Mouse (Mus musculus): ENCODE measurements around the gene Tmem222.

Gene Tmem222

DNA sequence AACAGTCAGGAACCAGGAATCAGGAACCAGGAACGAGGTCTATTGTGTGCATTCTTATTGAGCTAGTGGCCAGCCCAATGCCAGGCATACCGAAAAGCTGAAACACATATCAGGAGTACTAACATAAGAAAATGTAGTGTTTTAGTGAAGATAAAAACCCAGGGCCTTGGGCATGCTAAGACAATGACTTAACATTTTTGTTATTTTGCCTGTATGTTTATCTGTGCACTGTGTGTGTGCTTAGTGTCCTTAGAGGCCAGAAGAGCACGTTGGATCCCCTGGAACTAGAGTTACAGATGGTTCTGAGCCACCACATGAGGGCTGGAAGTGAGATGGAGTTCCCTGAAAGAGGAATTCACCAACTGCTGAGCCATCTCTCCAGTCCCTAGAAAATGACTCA lies 7.7 kb upstream of the Tmem222 start:
- DNase-seq (ENCODE audit: low read depth), result no peak

DNA sequence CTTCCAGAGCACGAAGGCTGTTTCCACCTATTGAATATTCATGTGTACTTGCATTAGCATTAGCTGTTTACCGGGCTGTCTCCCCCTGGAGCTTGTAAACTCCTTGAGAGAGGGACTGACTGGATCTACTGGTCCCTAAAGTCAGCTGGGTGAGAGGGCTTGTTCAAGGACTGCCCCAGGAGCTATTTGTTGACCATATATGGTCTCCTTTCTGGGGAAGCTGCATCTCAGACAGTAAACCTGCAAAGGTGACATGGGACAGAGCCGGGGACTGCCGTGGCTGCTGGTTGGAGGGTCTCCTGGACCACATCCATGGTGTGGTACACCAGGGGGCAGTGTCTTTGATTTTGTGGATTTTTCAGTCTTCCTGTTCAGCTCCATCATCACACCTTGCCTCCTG lies 5.1 kb upstream of the Tmem222 start:
- no peak for DNase-seq (ENCODE audit: low read depth)

DNA sequence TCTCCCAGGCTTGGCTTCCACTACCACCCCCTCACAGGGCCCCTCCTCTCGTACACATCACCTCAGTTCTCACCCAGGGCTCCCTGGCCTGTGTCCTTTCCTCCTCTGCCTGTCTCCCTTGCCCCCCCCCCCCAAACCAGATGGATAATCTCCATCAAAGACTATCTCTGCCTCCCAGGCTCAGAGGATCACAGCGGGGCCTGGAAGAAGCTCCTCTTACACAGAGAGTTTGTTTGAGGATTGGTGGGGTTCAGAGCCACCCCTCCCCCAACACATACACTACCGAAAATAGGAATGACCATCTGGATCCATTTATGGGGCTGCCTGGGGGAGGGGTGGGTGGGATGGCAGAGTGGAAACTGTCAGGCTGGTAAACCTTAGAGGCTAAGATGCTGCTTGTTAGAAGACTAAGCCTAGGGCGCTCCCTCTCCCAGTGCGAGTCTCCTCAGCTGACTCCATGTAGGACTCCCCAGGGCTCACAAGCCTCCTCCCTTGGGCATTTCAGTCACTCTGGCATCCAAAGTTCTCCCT lies 4.4 kb upstream of the Tmem222 start:
- no peak for DNase-seq (ENCODE audit: low read depth)

DNA sequence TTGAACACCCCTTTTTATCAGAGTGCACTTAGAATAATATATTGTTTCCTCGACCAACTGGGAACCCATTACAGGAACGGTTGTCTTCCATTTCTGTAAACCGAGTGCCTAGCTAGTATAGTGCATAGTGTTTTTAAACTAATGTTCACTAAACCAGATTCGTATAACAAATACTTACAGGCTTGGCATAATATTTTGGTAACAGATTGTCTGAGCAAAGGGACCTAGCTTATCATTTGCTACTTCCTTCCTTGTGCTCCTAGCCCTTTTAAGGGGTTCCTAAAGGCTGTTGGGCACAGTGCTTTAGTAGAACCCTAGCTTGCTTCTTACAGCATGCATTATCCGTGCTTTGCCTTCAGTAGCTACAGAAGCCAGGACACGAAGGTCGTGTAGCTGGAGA lies 3.9 kb upstream of the Tmem222 start:
- DNase-seq (ENCODE audit: low read depth), result no peak

DNA sequence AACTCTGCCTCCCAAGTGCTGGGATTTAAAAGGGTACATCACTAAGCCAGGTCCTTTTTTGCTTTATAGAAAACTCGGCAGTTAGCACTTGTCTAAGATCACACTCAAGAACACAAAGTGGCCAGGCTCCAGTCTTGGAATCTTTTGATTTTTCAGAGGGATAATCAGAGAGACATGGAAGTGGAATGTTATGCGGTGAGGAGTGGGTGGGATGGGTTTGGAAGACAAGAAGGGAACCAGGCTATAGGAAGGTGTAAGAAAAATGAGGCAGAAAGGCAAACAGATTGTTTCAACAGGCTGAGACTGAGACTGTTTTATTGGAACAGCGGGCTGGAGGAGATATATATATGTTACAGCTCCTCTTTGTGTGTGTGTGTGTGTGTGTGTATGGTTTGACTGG lies 890 bp upstream of the Tmem222 start:
- no peak for DNase-seq (ENCODE audit: low read depth)

DNA sequence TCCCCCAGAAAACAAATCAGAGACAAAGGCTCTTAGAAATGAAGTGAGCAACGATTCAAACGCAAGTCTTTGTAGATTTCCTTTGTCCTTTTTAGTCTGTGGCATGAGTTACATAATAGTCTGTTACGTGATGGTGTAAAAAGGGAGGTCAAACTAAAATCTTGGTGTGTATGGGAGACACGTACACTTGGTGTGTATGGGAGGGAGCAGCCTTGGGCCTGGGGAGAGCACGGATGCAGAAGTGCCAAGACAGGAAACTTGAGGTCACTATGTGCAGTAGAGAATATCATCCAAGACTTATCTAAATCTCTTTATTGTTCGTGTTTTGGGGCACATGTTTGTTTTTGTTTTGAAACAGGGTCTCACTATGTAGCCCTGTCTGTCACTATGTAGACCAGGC lies 475 bp upstream of the Tmem222 start:
- DNase-seq (ENCODE audit: low read depth), result no peak

DNA sequence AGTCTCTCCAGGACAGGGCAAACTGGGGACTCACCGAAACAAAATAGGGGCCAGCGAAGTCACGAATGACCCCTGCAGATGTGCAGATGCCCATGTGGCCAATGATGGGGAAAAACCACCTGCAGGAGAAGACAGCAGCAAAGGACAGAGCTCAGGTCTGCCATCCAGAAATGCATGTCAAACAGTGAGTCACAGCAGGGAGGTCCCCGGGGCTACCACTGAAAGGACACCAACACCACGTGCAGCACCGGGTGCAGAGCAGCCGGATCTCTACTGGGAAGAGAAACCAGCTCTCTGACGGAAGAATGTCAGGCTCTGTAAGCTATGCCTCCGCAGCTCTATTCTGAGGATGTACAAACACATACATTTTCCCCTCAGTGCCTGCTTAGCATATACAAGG lies 6.7 kb downstream of the Tmem222 start:
- DNase-seq (ENCODE audit: low read depth), result no peak

DNA sequence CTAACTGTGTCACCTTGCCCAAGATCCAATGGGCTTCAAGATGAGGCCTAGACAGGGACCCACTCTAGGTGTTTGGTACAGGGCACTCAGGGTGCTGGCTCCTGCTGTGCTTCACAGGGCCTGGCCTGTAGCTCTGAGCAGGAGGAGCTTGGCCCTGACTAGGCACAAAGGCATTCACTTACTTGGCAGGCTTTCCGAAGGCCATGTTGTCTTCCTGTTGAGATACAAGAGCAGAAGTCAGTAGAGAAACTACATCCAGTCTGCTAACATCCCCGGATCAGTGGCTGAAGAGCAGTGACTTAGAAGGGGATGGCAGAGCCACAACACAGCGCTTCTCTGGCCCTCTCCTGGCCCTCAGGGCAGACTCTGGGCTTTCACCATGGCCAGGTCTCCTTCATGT lies 8.0 kb downstream of the Tmem222 start:
- DNase-seq (ENCODE audit: low read depth), result no peak

DNA sequence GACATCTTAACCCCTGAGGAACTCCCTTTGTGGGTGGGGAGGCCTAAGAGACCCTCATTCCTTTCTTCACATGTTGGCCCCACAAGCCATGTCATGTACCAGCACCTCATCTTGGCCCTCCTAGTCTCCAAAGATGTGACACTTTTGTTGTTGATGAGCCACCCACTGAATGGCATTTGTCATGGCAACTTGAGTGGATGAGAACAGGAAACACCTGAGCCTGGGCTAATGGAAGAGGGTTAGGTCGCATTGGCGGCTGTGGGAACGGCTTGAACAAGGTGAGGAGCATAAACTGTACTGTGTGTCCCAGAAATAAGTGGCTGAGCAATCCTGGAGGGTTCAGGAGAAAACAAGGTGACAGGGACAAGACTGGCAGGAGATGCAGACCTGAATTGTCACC lies 8.7 kb downstream of the Tmem222 start:
- DNase-seq (ENCODE audit: low read depth), result no peak

DNA sequence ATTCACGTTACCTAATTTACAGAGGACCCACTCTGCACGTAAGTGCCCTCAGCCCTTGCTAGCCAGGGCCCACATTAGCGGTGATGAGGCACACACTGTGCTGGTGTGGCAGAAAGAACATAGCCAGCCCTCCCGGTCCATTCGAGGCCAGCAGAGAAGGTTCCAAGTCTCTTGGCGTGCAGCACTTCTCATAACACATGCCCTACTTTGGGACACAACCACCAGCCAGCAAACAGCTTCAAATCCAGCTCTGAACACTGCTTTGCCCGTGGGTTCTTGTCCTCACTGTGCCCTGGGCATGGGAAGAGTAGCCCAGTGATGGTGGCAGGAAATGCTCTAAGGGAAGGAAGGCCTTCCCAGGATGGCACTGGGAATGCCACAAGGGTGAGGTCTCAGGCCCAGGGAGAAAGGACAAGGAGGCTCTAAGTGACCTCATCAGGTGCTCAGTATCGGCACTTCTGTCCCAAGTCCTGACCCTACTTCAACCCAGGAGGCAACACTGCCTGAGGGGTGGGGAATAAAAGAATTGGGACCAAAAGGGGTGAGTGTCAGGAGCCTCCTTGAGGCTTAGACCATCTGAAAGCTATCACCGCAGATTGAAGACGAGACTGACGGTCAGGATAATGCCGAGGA lies 11.2 kb downstream of the Tmem222 start:
- DNase-seq (ENCODE audit: low read depth), result no peak

DNA sequence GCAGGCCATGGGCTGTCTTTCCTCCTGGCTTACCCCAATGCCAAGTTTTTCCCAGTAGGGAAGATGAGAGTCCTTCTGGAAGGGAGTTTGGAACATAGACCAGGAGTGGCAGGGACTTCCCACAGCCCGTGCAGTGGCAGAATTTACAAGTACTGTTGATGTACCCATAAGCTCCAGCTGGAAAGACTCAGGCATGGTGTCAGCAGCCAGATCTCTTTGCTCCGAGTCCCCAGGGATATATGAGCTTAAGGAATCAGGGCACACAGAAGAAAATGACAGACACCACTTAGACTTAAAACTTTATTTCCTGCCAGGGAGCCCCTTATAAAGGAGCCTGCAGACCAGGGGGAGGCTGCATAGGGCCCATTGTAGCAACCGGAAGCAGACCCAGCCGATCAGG lies 11.8 kb downstream of the Tmem222 start:
- DNase-seq (ENCODE audit: low read depth), result no peak

DNA sequence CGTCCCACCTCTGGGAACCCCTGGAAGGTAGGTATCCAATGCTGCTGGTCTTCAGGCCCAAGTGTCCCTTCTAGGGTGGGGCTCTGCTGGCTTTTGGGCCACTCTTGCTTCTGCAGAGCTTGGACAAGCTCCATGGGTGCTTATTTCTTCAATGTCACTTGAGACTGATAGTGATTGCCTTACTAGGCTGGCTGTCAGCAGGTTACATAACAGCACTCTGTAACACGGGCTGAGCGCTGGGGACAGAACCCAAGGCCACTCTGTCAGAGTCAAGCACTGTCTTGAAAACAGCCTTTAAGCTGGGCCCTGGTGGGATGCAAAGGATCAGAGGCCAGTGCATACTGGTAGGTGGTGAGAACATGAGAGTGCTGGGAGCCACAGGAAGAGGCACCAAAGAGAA lies 12.3 kb downstream of the Tmem222 start:
- DNase-seq (ENCODE audit: low read depth), result no peak

DNA sequence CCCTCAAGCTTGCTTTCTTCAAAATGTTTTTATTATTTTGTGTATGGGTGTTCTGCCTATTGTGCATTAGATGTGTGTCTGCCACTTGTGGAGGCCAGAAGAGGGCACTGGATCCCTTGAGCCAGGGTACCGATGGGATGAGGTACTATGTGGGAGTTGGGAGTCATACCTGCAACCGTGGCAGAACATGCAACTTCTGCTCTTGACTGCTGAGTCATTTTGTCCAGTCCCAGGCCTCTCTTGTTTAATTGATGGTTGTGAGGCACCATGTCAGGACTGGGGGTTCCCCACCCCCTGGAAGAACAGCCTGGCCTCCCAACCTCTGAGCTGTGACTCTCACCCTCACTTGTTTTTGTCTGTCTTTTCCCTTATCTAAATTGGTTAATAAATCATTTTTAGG lies 13.0 kb downstream of the Tmem222 start:
- DNase-seq (ENCODE audit: low read depth), result no peak

DNA sequence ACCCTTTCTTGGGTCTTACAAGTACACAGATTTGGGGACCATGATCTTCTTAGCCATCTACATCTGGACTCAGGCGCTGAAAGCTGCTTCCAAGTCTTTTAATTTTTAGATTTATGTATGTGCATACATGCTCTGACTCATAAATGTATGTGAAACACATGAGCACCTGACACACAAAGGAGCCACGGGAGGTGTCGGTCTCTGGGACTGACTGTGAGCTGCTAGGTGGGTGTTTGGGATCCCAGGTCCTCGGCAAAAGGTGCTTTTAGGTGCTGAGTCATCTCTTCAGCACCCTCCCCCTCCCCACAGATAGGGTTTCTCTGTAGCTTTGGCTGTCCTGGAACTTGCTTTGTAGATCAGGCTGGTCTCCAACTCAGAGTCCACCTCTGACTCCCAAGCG lies 13.8 kb downstream of the Tmem222 start:
- DNase-seq (ENCODE audit: low read depth), result no peak

DNA sequence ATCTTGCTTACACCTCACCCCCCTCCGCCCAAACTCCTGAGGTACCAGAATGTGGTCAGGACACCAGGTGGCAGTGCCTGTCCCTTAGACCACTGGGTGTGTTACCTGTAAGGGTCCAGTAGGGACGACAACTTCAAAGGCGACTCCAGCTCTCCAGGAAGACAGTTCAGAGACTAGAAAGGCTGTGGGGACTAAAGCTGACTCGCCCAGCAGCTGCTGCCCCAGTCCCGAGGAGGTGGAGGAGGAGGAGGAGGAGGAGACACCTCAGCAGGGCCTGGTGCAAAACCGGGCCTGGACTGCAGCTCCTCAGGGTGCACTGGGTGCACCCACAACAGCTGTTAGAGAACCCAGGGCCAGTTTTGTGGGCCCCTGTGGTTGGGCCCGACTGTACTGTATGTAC lies 14.7 kb downstream of the Tmem222 start, which contains the start of gene Sytl1:
Sytl1 (minus strand) TSS at position 232 of the 400 bp plus-strand sequence.
- DNase-seq (ENCODE audit: low read depth), result peak; percentile 46

DNA sequence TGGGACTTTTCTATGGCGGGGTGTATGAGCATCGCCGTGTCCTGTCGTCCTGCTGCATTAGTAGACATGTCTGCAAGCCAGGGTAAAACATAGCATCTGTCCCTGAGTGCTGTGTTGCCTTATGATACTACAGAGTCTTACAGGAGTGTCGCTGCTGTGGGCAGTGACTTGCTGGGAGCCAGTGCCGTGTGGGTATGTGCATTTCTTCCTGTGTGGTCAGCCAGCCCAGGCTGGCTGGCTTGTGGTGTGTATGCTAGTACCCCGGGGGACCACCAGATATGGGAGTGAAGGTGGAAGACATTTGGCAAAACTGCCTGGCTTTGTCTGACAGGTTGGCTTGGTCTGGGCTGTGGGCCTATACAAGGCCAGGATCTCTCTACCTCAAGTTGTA lies 15.2 kb downstream of the Tmem222 start:
- peak; percentile 82 for DNase-seq (ENCODE audit: low read depth)

DNA sequence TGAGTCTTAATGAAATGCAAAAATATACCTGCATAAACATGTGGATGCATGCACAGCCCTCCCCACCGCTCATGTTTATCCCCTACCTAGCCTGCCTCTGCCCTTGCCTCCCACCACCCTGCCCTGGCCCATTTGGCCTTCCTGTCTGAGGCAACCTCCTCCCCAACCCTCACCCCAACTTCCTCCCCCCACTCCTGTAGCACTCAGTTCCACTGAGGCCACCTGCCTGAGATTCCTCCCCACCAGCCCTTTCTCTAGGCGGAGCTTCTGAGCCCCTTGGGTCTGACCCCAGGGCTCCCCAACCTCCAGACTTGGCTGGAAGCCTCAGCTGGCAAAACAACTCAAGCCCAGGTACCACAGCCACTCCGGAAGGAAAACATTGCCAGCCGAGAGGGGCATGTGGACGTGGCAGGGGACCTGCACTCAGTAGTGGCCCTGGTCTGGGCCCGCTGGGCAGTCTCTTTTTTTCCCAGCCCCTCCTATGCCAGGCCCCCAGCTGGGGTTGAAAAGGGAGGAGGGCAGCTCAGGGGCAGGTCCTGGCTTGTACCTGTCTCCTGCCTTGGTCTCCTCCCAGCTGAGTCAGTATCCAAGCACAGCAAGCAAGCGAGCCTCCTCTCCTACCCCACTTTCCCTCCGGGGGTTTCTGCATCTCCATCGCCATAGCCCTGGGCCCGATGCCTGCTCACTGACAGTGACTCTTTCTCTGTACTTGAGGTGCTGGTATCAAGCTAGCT lies 15.8 kb downstream of the Tmem222 start:
- peak; percentile 44 for DNase-seq (ENCODE audit: low read depth)

DNA sequence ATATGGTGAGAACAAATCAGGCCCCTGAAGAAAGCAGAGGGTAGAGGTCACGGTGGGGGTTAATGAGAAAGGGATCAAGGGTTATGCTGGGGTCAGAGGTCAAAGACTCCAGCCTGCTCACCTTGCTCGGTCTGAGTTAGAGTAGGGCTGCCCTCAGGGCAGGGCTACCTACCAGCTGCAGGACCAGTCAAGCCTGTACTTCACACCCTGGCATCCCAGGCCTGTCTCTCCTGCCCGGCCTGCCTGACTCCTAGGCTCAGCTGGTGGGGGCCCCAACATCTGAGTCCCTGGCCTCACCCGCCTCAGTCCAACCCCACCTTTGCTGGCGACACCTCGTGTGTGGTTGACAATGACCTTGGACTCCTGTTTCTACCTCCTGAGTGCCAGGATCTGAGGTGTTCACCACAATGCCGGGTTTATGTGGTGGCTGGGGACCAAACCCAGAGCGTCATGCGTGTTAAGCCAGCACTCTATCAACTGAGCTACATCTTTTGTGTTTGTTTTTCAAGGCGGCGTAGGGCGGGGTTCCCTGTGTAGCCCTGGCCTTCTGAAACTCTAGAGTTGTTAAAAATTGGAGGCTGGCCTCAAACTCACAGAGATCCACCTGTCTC lies 19.7 kb downstream of the Tmem222 start:
- DNase-seq (ENCODE audit: low read depth), result no peak

DNA sequence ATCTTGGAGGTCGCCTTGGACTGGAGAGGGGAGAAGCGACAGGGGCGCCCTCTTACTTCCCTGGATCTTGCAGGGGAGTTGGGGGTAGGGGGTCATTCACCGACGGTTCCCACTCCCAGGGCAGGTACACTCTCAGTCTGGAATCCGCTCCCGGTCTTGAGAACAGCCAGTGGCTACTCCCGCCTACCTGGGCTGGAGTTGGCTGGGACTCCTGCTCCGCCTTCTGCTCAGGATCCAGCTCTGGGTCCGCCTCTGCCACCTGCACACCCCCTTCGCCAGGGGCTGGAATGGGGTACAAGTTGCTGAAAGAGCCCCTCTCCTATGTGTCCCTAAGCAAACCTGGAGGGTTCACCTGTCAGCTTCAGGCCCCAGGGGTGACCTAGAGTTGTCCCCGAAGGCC lies 20.4 kb downstream of the Tmem222 start:
- no peak for DNase-seq (ENCODE audit: low read depth)

DNA sequence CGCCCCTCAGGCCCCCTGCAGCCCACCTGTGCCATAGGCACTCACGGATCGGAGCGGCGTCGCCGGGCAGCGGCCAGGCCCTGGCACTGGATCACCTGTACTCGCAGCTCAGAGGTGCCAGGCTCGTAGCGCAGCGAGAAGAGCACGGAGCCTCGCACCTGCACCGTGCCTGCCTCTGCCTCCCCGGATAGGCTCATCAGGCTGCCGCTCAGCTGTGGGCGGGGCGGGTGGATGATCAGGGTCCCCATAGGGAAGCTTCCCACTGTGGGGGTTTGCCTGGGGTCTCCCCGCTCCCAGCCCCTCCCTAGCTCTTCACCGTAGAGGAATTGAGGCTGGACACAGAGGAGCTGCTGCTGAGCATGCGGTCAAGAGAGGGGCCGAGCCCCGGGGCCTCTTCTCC lies 20.8 kb downstream of the Tmem222 start:
- DNase-seq (ENCODE audit: low read depth), result no peak

DNA sequence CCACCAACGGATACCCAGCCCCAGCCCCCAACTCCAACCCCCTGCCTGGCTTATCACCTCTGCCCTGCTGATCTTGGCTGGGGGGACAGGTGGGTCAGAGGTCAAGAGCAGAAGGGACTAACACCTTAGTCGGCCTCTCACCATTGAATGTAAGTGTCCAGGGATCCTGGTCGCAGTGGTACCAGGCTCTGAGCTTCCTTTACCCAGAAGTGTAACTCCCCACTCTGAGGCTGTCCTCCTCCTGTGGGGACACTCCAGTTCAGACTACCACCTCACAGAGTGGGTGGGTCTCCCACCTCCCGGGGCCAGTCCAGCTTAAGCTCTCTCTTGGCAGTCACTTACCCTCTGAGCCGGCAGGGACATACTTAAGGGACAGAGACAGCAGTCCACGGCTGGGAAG lies 22.2 kb downstream of the Tmem222 start:
- DNase-seq (ENCODE audit: low read depth), result no peak

DNA sequence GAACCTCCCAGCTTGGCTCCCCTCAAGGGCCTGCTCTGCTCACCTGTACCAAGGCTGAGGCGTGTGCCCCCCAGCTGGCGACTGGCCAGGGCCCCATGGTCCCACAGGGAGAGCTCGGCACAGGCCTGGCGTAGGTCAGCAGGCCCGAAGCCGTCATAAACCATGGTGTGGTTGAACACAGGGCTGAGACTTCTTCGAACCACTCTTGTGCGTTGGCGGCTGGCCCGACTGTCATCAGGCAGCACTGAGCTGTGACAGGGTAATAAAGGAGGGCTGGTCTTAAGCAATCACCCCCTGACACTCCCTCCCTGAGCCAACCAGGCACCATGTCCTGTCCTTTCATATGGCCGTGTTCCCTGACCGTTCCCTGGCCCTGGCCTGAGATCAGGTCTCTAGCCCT lies 24.2 kb downstream of the Tmem222 start:
- no peak for DNase-seq (ENCODE audit: low read depth)

DNA sequence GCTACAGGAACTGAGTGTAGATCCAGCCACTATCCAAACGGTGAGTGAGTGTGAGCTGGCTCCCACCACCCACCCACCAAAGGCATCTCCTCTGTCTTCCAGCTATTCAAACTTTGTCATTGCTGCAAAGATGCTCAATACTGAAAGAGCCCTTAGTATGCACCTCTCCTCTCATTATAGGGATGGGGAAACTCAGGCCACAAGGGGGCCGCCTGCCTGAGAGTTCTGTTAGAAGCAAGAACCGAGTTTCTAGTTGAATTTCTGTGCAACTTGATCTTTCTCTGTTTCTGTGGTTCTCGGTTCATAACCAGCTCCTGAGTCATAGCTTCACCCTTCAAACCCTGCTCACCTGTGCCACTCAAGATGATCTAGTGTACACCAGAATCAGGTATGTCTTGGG lies 25.5 kb downstream of the Tmem222 start:
- no peak for DNase-seq (ENCODE audit: low read depth)

Measured in 416B (cell line).